Mouse (Mus musculus): ENCODE data around the gene Mta1. TPM values are rescaled to one million over a fixed set of nuclear protein-coding genes. Genes with fewer than 3 reads are reported as not detected.

Gene Mta1
- polyA plus RNA-seq, 1 experiment from 2014 or later: 19.3 TPM

DNA sequence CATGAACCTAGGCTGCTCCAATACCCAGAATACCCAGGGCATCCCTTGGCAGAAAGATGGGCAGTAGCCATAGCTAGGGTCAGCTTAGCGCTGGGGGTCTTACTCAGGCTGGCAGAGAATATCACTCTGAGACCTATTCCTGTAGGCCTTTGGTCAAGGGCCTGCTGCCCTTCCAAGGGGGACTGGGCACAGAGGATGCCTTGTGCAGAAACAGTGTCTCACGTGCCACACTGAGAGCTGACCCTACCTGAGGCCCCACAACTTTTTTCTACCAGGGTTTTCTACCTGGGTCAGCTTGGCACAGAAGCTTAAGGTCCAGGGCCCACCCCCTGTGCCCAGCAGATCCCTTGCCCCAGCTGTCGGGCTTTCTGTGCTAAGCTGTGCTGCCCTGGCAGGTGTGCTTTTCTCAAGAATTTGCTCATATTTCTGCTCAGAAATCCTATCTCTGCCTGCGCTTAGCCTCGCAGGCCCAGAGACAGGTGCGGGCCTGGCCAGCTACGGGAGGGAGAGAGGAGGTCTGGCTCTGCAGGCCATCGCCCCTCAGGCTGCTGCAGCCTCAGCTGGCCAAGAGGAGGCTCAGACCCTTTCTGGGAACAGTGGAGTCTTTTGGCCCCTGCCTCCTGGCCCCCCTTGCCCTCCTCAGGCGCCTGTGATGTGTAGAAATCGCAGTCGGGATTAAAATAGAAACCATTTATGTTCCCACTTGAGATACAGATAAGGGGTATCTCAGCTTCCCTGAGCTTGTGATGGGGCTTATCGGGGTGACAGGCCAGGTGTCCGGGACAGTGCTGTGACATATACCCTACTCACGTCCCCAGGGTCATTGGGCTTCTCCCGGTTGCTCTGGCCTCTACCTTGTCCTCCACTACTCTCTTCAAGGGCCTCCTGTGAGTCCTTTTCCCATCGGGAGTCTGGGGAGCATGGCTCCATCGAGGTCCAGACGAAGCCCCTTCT is 39.5 kb downstream of the Mta1 start:
- H3K4me2 ChIP-seq (replicated peaks): no peak overlapping the region
- H3K4me3 ChIP-seq (replicated peaks; ENCODE audit: low read length): no peak overlapping the region
- H3K27ac ChIP-seq: no peak overlapping the region
- WGBS: 90% methylated on average over 18 of the region's 18 CpGs
- no peak for ATAC-seq (ENCODE audit: low FRiP score)
- H3K4me1 ChIP-seq (replicated peaks; ENCODE audit: control insufficient read depth, insufficient read depth, low read length): peaks cover 25% of the 10 kb centered on the region
- no peak for DNase-seq (ENCODE audit: low spot score)
- no peaks in the 10 kb centered on the region for H3K9me3 ChIP-seq (ENCODE audit: control insufficient read depth, low read length)
- H3K27me3 ChIP-seq (ENCODE audit: control insufficient read depth, insufficient read depth, low read length): no peaks in the 10 kb centered on the region
- no peak overlapping the region for H3K9ac ChIP-seq
- peaks cover 58% of the 10 kb centered on the region for H3K36me3 ChIP-seq (replicated peaks; ENCODE audit: control insufficient read depth, insufficient read depth)

GRCm38 (mm10) chr12:113138291-113138690 is 40.2 kb downstream of the Mta1 start:
- Histone ChIP-seq H3K9me3 (ENCODE audit: control insufficient read depth, low read length) (no peaks in the 10 kb centered on the region), H3K27me3 (ENCODE audit: control insufficient read depth, insufficient read depth, low read length) (no peaks in the 10 kb centered on the region), H3K9ac (no peak overlapping the region), H3K4me2 (replicated peaks) (no peak overlapping the region), H3K36me3 (replicated peaks; ENCODE audit: control insufficient read depth, insufficient read depth) (peaks cover 52% of the 10 kb centered on the region), H3K4me1 (replicated peaks; ENCODE audit: control insufficient read depth, insufficient read depth, low read length) (peaks cover 30% of the 10 kb centered on the region), H3K4me3 (replicated peaks; ENCODE audit: low read length) (no peak overlapping the region), H3K27ac (no peak overlapping the region)
- WGBS: 83% methylated on average over 6 of the region's 6 CpGs
- ATAC-seq (ENCODE audit: low FRiP score): no peak
- DNase-seq (ENCODE audit: low spot score): no peak

- Histone ChIP-seq H3K4me2 (replicated peaks) (peak overlapping the region; percentile 65), H3K27ac (peak overlapping the region; percentile 84), H3K4me3 (replicated peaks; ENCODE audit: low read length) (peak overlapping the region; percentile 66), H3K27me3 (ENCODE audit: control insufficient read depth, insufficient read depth, low read length) (no peaks in the 10 kb centered on the region), H3K36me3 (replicated peaks; ENCODE audit: control insufficient read depth, insufficient read depth) (peaks cover 51% of the 10 kb centered on the region), H3K4me1 (replicated peaks; ENCODE audit: control insufficient read depth, insufficient read depth, low read length) (peaks cover 30% of the 10 kb centered on the region), H3K9me3 (ENCODE audit: control insufficient read depth, low read length) (no peaks in the 10 kb centered on the region), H3K9ac (peak overlapping the region; percentile 69)
- WGBS: 33% methylated on average over 11 of the region's 11 CpGs
- peak; percentile 0; the same call in 1 of the 2 replicates for ATAC-seq (ENCODE audit: low FRiP score)
- DNase-seq (ENCODE audit: low spot score): no peak
These were observed 41.1 kb downstream of the Mta1 start for GRCm38 (mm10) chr12:113138901-113139864.

GRCm38 (mm10) chr12:113139908-113140615 is 42.0 kb downstream of the Mta1 start, which contains the start of gene Crip2:
Gene Crip2 (plus strand): TSS chr12:113140236.
- DNase-seq (ENCODE audit: low spot score) (peak; percentile 86), ATAC-seq (ENCODE audit: low FRiP score) (peak; percentile 87)
- H3K9ac ChIP-seq: peak within 1 kb of the TSS; percentile 69
- H3K36me3 ChIP-seq (replicated peaks; ENCODE audit: control insufficient read depth, insufficient read depth): peaks cover 51% of the 10 kb centered on the region
- under 1% methylated on average over 66 of the region's 68 CpGs for WGBS
- H3K4me3 ChIP-seq (replicated peaks; ENCODE audit: low read length): peak within 1 kb of the TSS; percentile 66
- peak within 1 kb of the TSS; percentile 65 for H3K4me2 ChIP-seq (replicated peaks)
- peaks cover 30% of the 10 kb centered on the region for H3K4me1 ChIP-seq (replicated peaks; ENCODE audit: control insufficient read depth, insufficient read depth, low read length)
- H3K27ac ChIP-seq: peak within 1 kb of the TSS; percentile 84
- H3K27me3 ChIP-seq (ENCODE audit: control insufficient read depth, insufficient read depth, low read length): no peaks in the 10 kb centered on the region
- H3K9me3 ChIP-seq (ENCODE audit: control insufficient read depth, low read length): no peaks in the 10 kb centered on the region

GRCm38 (mm10) chr12:113140616-113141411 is 42.7 kb downstream of the Mta1 start:
- WGBS: 2% methylated on average over 49 of the region's 49 CpGs
- peak; percentile 50 for DNase-seq (ENCODE audit: low spot score)
- Histone ChIP-seq H3K4me2 (replicated peaks) (peak overlapping the region; percentile 65), H3K4me3 (replicated peaks; ENCODE audit: low read length) (peak overlapping the region; percentile 66), H3K27me3 (ENCODE audit: control insufficient read depth, insufficient read depth, low read length) (no peaks in the 10 kb centered on the region), H3K9me3 (ENCODE audit: control insufficient read depth, low read length) (no peaks in the 10 kb centered on the region), H3K36me3 (replicated peaks; ENCODE audit: control insufficient read depth, insufficient read depth) (peaks cover 51% of the 10 kb centered on the region), H3K27ac (peak overlapping the region; percentile 84), H3K4me1 (replicated peaks; ENCODE audit: control insufficient read depth, insufficient read depth, low read length) (peaks cover 30% of the 10 kb centered on the region), H3K9ac (peak overlapping the region; percentile 69)
- no peak for ATAC-seq (ENCODE audit: low FRiP score)

DNA sequence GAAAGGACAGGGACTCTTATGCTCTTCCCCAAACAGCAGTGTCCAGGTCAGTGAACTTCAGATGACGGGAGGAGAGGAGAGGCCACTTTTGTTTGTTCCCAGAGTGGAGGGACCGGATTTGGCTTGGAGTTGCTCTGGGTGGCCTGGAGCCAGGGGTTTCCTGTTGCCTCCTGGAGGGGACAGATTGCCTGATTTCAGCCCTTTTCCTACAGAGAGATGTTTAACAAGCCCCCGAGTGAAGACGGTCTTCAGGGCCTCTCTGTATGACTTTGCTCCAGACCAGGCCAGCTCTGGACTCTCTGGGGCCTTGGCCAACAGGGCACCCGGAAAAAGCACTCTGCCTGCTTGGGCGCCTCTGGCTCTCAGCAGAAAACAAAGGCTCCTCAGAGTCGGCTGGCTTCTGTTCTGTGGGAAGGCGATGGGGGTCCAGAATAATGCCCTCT is 43.5 kb downstream of the Mta1 start:
- ATAC-seq (ENCODE audit: low FRiP score): no peak
- 27% methylated on average over 8 of the region's 8 CpGs for WGBS
- Histone ChIP-seq H3K9ac (peak overlapping the region; percentile 69), H3K27ac (peak overlapping the region; percentile 84), H3K4me3 (replicated peaks; ENCODE audit: low read length) (peak overlapping the region; percentile 66), H3K36me3 (replicated peaks; ENCODE audit: control insufficient read depth, insufficient read depth) (peaks cover 46% of the 10 kb centered on the region), H3K9me3 (ENCODE audit: control insufficient read depth, low read length) (no peaks in the 10 kb centered on the region), H3K4me2 (replicated peaks) (peak overlapping the region; percentile 65), H3K4me1 (replicated peaks; ENCODE audit: control insufficient read depth, insufficient read depth, low read length) (peaks cover 30% of the 10 kb centered on the region), H3K27me3 (ENCODE audit: control insufficient read depth, insufficient read depth, low read length) (no peaks in the 10 kb centered on the region)
- no peak for DNase-seq (ENCODE audit: low spot score)

DNA sequence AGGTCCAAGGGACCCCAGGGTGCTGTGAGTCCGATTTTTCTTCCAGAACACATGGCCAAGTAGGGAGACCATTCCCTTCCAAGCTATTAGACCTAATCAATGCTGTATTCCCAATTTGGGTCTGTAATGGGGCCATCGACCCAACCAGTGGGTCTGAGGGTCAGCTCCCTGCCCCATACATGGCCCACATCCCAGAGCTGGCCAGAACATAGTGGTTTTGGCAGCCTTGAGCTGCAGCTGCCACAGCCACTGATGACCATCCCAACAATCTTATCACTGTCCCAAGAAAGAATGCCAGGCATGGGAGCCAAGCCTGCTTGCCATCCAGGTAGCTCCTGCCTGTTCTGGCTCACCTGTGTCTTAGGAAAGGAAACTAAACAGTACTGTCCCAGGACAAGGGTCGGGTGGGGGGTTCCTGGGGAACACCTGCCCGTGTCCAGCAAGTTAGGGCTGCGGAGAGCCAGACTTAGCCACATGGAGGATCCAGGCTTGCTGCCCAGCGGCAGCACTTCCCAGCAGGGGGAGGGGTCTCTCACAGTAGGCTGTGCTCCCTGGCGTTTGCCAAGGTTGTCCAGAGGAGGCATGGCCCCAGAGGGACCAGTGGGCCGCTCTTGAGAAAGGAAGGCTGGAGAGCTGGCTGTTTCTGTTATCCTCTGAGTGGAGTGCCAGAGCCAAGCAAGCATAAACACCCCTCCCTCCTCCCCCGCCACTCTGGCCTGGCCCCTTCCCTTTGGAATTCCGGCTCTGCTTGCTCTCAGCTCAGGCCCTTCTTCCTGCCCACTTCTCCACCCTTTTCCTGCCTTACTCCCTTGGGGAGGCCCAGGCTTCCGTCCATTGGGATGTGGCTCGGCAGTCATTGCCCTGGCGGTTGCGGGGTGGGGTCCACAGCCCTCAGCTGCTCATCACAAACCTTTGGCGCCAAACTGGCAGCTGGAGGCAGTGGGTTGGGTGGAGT is 44.2 kb downstream of the Mta1 start:
- ATAC-seq (ENCODE audit: low FRiP score): no peak
- WGBS: 20% methylated on average over 15 of the region's 15 CpGs

More for the DNA sequence above, 44.2 kb downstream of the Mta1 start:
- peak overlapping the region; percentile 84 for H3K27ac ChIP-seq
- H3K36me3 ChIP-seq (replicated peaks; ENCODE audit: control insufficient read depth, insufficient read depth): peaks cover 38% of the 10 kb centered on the region
- peak overlapping the region; percentile 65 for H3K4me2 ChIP-seq (replicated peaks)
- DNase-seq (ENCODE audit: low spot score): peak; percentile 32
- peak overlapping the region; percentile 66 for H3K4me3 ChIP-seq (replicated peaks; ENCODE audit: low read length)
- H3K9me3 ChIP-seq (ENCODE audit: control insufficient read depth, low read length): no peaks in the 10 kb centered on the region
- H3K27me3 ChIP-seq (ENCODE audit: control insufficient read depth, insufficient read depth, low read length): no peaks in the 10 kb centered on the region
- H3K4me1 ChIP-seq (replicated peaks; ENCODE audit: control insufficient read depth, insufficient read depth, low read length): peaks cover 30% of the 10 kb centered on the region
- peak overlapping the region; percentile 69 for H3K9ac ChIP-seq

All from hindbrain, embryonic 14.5 days (tissue).